Mouse (Mus musculus): ENCODE data around the gene Mid1. TPM values are rescaled to one million over a fixed set of nuclear protein-coding genes. Genes with fewer than 3 reads are reported as not detected.
"Not testable (repeated sequence)": the region's sequence is repeated elsewhere in the genome, so short reads cannot be mapped to it uniquely, and the experiment has no call there.

The Mid1 gene
- polyA plus RNA-seq, 1 experiment from 2014 or later, result 4.7 TPM

DNA sequence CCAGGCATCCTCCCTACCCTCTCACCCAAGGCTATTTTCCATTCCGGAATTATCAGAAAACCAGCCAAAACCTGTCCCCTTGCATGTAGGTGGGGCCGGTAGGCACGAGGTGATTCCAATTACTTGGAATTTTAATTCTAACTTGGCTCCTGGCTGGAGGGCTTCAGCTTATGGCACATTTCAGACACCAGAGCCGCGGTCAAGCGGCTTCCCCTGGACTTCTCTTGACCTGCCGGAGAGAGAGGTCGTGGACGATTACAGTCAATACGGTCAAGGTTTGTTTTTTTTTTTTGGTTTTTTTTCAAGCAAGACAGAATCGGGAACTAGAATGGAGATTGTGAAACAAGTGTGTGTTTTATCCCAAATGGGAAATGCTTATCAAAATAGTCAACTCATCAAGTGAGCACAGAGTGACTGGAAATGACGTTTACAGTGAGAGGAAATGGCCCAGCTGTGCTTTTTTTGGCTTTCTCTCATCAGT, 295.9 kb downstream of the Mid1 start:
- Histone ChIP-seq H3K36me3 (ENCODE audit: insufficient read depth, low read length) (peaks cover 8% of the 10 kb centered on the region; the same call in 1 of the 2 replicates), H3K9ac (ENCODE audit: low read depth, low read length) (no peak overlapping the region), H3K27ac (no peak overlapping the region), H3K4me2 (ENCODE audit: low read length) (no peak overlapping the region), H3K4me1 (replicated peaks; ENCODE audit: insufficient read depth, low read length) (no peaks in the 10 kb centered on the region), H3K27me3 (ENCODE audit: insufficient read depth, low read length) (peaks cover 17% of the 10 kb centered on the region; the same call in 1 of the 2 replicates), H3K9me3 (replicated peaks; ENCODE audit: low read length) (0 out of 2 replicates have a peak, but pooled peaks cover 3% of the 10 kb centered on the region), H3K4me3 (replicated peaks; ENCODE audit: low read depth, low read length) (no peak overlapping the region)
- 40% methylated on average over 12 of the region's 12 CpGs for WGBS
- DNase-seq (ENCODE audit: low spot score), result no peak
- TF ChIP-seq CTCF (IDR thresholded peaks at IDR 0.05; ENCODE audit: low read depth), result no peak
- no peak for ATAC-seq (replicated peaks; ENCODE audit: low FRiP score, low read depth)

DNA sequence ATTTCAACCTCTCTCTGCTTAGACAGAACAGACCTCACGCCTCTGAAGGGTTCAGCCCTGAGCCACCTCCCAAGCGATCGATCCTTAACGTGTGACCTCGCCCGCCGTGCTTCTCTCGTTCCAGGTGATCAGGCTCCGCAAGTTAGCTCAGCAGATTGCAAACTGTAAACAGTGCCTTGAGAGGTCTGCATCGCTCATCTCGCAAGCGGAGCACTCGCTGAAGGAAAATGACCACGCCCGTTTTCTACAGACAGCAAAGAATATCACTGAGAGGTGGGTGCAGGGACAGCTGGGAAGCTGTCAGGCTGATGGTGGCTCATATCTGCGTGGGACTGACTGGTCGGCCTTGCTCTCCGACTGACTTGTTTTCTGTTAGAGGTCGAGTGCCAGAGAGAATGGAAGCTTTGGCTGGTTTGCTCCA, 296.8 kb downstream of the Mid1 start:
- H3K9ac ChIP-seq (ENCODE audit: low read depth, low read length); H3K4me3 ChIP-seq (replicated peaks; ENCODE audit: low read depth, low read length); H3K36me3 ChIP-seq (ENCODE audit: insufficient read depth, low read length); H3K9me3 ChIP-seq (replicated peaks; ENCODE audit: low read length); H3K4me2 ChIP-seq (ENCODE audit: low read length); H3K4me1 ChIP-seq (replicated peaks; ENCODE audit: insufficient read depth, low read length); H3K27ac ChIP-seq: not testable (repeated sequence)
- H3K27me3 ChIP-seq (ENCODE audit: insufficient read depth, low read length), result peaks cover 17% of the 10 kb centered on the region; the same call in 1 of the 2 replicates
- DNase-seq (ENCODE audit: low spot score) (peak; percentile 6), ATAC-seq (replicated peaks; ENCODE audit: low FRiP score, low read depth) (peak; percentile 19; the same call in 1 of the 2 replicates)
- 44% methylated on average over 19 of the region's 19 CpGs for WGBS

DNA sequence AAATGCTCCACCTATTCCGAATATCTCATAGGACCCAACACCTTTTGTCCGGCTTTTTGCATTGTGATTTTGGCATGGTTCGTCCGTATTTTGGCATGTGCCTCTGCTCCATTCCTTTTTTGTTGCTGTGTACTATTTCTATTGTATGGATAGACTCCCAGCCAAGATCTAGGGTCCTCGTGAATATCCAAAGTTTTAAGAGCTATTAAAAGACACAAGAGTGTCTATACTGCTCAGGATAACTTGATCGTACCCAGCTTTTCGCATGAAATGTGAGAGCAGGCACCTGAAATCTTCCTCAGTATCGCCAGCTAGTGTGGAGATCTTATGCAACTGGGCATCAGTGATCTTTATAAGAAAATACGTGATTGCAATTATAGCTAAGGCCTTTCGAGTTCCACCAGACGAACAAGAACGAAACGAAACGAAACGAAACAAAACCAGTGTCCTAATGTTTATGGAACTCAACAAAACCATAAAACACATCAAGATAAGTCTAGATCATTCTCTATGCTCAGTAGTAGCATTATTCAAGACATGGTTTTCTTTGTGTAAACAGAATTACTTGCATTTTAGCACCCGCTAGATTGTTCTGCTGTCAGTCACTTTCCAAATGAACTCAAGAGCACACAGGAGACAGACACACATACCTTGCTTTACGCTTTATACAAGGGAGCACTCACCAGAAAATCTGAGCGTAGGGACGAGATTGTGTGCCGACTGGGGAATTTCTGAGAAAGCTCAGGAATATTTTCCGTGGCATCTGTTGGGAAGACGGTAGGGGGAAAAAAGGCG, 297.8 kb downstream of the Mid1 start:
- H3K9ac ChIP-seq (ENCODE audit: low read depth, low read length); H3K27ac ChIP-seq; H3K36me3 ChIP-seq (ENCODE audit: insufficient read depth, low read length); ATAC-seq (replicated peaks; ENCODE audit: low FRiP score, low read depth); H3K9me3 ChIP-seq (replicated peaks; ENCODE audit: low read length); H3K4me2 ChIP-seq (ENCODE audit: low read length); H3K4me3 ChIP-seq (replicated peaks; ENCODE audit: low read depth, low read length); H3K4me1 ChIP-seq (replicated peaks; ENCODE audit: insufficient read depth, low read length): not testable (repeated sequence)
- WGBS, result 57% methylated on average over 23 of the region's 23 CpGs
- DNase-seq (ENCODE audit: low spot score), result peak; percentile 6
- peaks cover 17% of the 10 kb centered on the region; the same call in 1 of the 2 replicates for H3K27me3 ChIP-seq (ENCODE audit: insufficient read depth, low read length)

DNA sequence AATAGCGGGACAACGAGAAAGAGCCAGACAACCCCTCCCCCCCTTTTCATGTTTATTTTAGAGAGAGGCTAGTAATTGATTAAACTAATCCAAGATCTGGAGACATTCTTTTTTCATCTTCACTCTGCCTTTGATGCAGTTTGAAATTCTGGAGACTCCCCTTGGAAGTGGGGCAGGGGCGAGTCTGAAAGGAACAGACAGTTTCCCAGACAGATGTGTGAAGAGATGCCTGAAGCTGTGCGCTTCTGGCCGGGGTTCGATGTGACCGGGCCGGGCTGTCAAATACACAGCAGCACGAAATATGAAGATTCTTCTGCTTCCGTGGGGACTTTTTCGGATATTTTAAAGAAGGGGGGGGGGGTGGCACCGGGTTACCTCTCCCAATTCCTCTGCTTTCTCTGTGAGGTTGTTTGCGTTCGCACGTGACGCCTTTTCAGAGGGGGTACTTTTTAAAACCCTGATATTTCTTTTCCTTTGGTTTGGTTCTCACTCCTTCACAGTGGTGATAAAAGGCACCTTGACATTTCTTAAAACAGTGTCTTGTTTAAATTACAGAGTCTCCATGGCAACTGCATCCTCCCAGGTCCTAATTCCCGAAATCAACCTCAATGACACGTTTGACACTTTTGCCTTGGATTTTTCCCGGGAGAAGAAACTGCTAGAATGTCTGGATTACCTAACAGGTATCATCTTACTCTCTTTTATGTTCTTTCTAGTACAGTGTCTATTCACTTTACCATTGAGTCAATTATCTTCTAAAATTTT, 298.6 kb downstream of the Mid1 start:
- not testable (repeated sequence) for H3K9ac ChIP-seq (ENCODE audit: low read depth, low read length); H3K4me2 ChIP-seq (ENCODE audit: low read length); H3K4me1 ChIP-seq (replicated peaks; ENCODE audit: insufficient read depth, low read length); H3K4me3 ChIP-seq (replicated peaks; ENCODE audit: low read depth, low read length); H3K36me3 ChIP-seq (ENCODE audit: insufficient read depth, low read length); H3K27ac ChIP-seq; ATAC-seq (replicated peaks; ENCODE audit: low FRiP score, low read depth); H3K9me3 ChIP-seq (replicated peaks; ENCODE audit: low read length)
- WGBS, result 56% methylated on average over 19 of the region's 19 CpGs
- H3K27me3 ChIP-seq (ENCODE audit: insufficient read depth, low read length), result peaks cover 17% of the 10 kb centered on the region; the same call in 1 of the 2 replicates
- DNase-seq (ENCODE audit: low spot score), result peak; percentile 43

DNA sequence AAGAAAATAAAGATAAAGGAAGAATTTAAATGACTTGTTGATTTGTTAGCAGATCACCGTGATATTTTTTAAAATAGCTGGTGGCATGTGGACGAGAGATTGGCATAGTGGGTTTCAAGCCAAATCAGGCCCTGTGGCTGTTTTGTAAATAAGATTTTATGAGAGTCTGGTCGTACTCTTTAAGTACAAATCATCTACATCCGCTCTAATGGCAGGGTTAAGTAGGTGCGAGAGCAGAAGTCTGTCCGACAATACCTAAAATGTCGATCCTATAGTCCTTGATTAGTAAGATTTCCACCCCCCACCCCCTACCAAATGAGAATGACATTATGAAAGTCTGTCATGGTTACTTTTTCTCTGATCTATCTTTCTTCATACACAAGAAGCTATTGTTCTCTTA, 299.3 kb downstream of the Mid1 start:
- 70% methylated on average over 7 of the region's 7 CpGs for WGBS
- not testable (repeated sequence) for ATAC-seq (replicated peaks; ENCODE audit: low FRiP score, low read depth); H3K4me3 ChIP-seq (replicated peaks; ENCODE audit: low read depth, low read length); H3K4me2 ChIP-seq (ENCODE audit: low read length); H3K4me1 ChIP-seq (replicated peaks; ENCODE audit: insufficient read depth, low read length); H3K27ac ChIP-seq; H3K9ac ChIP-seq (ENCODE audit: low read depth, low read length)
- peak; percentile 18 for DNase-seq (ENCODE audit: low spot score)
- Histone ChIP-seq H3K36me3 (ENCODE audit: insufficient read depth, low read length) (peaks cover 14% of the 10 kb centered on the region), H3K27me3 (ENCODE audit: insufficient read depth, low read length) (peaks cover 17% of the 10 kb centered on the region; the same call in 1 of the 2 replicates), H3K9me3 (replicated peaks; ENCODE audit: low read length) (peaks cover 16% of the 10 kb centered on the region; the same call in 1 of the 2 replicates)

DNA sequence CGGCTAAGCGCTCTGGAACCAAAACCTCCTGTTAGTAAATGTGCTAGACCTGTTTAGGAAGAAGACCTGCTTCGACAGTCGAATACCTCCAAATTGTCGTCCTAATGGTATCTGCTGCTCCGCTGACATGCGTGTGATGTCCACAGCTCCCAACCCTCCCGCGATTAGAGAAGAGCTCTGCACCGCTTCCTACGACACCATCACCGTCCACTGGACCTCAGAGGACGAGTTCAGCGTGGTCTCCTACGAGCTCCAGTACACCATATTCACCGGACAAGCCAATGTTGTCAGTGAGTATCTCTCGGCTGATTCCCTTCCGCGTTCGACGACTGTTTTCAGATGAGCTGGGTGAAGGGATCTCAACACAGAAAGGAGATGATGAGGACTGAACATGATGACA, 299.9 kb downstream of the Mid1 start:
- 75% methylated on average over 21 of the region's 21 CpGs for WGBS
- H3K9ac ChIP-seq (ENCODE audit: low read depth, low read length); H3K4me3 ChIP-seq (replicated peaks; ENCODE audit: low read depth, low read length); ATAC-seq (replicated peaks; ENCODE audit: low FRiP score, low read depth); H3K27ac ChIP-seq; H3K4me1 ChIP-seq (replicated peaks; ENCODE audit: insufficient read depth, low read length); H3K4me2 ChIP-seq (ENCODE audit: low read length): not testable (repeated sequence)
- Histone ChIP-seq H3K9me3 (replicated peaks; ENCODE audit: low read length) (peaks cover 17% of the 10 kb centered on the region; the same call in 1 of the 2 replicates), H3K27me3 (ENCODE audit: insufficient read depth, low read length) (peaks cover 17% of the 10 kb centered on the region; the same call in 1 of the 2 replicates), H3K36me3 (ENCODE audit: insufficient read depth, low read length) (peaks cover 14% of the 10 kb centered on the region)
- peak; percentile 18 for DNase-seq (ENCODE audit: low spot score)

DNA sequence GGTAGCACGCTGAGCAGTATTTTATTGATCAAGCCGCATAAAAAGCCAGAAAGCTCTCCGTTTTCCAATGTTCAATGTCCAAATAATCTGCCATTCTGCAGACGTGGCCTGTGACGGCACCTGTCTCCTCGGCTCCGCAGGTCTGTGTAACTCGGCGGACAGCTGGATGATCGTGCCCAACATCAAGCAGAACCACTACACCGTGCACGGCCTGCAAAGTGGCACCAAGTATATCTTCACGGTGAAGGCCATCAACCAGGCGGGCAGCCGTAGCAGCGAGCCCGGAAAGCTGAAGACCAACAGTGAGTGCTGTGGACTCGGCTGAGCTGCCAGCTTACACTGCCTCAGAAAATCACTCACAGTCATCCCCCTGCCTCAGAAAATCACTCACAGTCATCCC, 300.8 kb downstream of the Mid1 start:
- not testable (repeated sequence) for H3K27ac ChIP-seq; H3K4me3 ChIP-seq (replicated peaks; ENCODE audit: low read depth, low read length); H3K4me1 ChIP-seq (replicated peaks; ENCODE audit: insufficient read depth, low read length); H3K9ac ChIP-seq (ENCODE audit: low read depth, low read length); ATAC-seq (replicated peaks; ENCODE audit: low FRiP score, low read depth); H3K4me2 ChIP-seq (ENCODE audit: low read length)
- peaks cover 19% of the 10 kb centered on the region for H3K36me3 ChIP-seq (ENCODE audit: insufficient read depth, low read length)
- peak; percentile 3 for DNase-seq (ENCODE audit: low spot score)
- H3K9me3 ChIP-seq (replicated peaks; ENCODE audit: low read length), result peaks cover 22% of the 10 kb centered on the region; the same call in 1 of the 2 replicates
- peaks cover 17% of the 10 kb centered on the region; the same call in 1 of the 2 replicates for H3K27me3 ChIP-seq (ENCODE audit: insufficient read depth, low read length)
- WGBS, result 81% methylated on average over 18 of the region's 18 CpGs

DNA sequence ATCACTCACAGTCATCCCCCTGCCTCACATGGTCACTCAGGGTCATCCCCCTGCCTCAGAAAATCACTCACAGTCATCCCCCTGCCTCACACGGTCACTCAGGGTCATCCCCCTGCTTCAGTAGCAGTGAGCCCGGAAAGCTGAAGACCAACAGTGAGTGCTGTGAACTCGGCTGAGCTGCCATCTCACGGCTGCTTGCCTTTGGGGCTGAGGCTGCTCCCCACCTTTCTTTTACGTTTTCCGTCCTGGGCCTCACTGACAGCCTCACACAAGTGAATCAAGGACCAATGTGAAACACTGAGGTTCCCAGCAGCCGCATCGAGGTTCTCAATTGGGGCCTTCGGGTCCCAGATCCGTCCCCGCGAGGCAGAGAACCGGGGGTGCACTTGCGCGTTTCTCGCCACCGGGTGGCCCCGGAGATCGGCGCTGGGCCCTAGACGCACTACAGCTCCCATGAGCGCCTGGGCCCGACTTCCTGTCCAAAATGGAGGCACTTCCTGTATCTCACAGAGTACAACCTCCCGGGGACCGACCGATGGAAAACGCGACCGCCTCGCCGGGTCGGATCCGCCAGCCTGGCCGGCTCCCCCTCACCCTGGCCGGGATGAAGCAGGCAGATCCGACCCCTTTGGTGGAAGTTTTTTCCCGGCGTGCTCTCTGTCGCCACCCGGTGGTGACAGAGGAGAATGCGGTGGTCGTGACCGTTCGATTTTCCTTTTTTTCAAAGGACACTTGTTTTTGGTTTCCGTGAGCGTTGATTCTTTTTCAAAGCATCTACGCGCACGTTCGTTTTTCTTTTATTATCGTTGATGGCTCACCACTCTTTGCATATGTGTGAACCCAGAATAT, 301.7 kb downstream of the Mid1 start:
- WGBS, result 35% methylated on average over 42 of the region's 51 CpGs
- Histone ChIP-seq H3K9me3 (replicated peaks; ENCODE audit: low read length) (peaks cover 22% of the 10 kb centered on the region; the same call in 1 of the 2 replicates), H3K4me3 (replicated peaks; ENCODE audit: low read depth, low read length) (peak overlapping the region; percentile 25; the same call in 1 of the 2 replicates), H3K36me3 (ENCODE audit: insufficient read depth, low read length) (peaks cover 19% of the 10 kb centered on the region), H3K9ac (ENCODE audit: low read depth, low read length) (peak overlapping the region; percentile 31; the same call in 1 of the 2 replicates), H3K4me2 (ENCODE audit: low read length) (peak overlapping the region; percentile 51), H3K27me3 (ENCODE audit: insufficient read depth, low read length) (peaks cover 11% of the 10 kb centered on the region; the same call in 1 of the 2 replicates)
- peak; percentile 90 for ATAC-seq (replicated peaks; ENCODE audit: low FRiP score, low read depth)
- peak; percentile 20 for DNase-seq (ENCODE audit: low spot score)
- not testable (repeated sequence) for H3K27ac ChIP-seq; H3K4me1 ChIP-seq (replicated peaks; ENCODE audit: insufficient read depth, low read length)

Data from kidney, postnatal 0 days (tissue).